Mouse (Mus musculus): ENCODE data around the gene Gna14. TPM values are rescaled to one million over a fixed set of nuclear protein-coding genes. Genes with fewer than 3 reads are reported as not detected.

The Gna14 gene
- total RNA-seq (2023): not detected

DNA sequence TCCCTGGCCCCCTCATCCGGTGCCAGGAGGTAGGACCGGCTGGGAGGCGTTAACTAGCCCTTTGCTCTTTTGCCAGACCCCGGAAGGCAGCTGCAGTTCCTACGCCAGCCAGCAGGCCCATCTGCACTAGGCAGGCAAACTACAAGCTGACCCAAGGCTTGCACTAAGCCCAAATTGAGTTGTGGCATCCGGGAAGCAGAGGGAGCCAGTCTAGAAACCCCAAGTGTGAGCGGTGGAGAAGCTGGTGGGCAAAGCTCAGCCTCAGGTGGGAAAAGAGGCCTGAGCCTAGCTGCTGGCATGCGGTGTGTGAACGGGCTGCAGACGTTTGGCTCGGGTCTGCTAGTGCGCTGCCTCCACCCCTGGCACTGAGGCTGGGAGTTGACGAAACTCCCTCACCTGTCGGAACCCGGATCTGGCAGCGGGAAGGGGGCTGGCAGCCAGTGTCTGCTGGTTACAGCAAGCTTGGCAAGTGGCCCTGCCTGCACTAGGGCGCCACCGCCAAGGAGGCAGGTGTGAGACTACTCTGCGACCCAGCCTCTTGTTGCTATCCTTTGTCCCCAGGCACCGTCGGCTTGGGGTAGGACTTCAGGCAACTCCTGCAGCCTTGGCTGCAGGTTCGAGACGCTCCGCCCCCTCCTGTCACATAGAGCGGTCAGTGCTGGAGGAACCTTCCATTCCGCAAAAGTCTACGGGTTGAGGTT, at the start of gene Gna14:
Gene Gna14 (plus strand): TSS at position 232 of the 701 bp plus-strand sequence.

